Mouse (Mus musculus): ENCODE measurements at regions not wholly inside any gene's neighbourhood (a gene's known extent, or its start where the extent isn't known, plus 50 kb on each side); places are given as distances from the start of the nearest gene placed in this dataset.
A peak's percentile ranks its signal among the peaks of the same experiment; 100 is the strongest.

DNA sequence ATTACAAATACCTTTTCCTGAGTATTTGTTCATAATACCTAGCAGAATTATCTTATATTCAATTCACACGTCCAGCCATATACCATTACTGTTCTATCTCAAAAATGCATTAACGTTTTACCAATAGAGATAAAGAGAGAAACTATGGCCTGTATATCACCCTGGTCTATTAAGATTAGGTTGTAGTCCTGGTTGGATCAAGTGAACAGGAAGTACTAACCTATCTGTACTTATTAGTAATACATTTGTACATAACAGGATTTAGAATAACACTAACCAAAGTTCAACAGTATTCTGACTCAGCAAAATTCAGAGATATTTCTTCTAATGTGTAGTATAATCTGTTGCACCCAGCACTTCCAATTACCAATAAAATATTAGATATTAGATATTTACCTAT, 1208.9 kb downstream of the Brinp3 start:
- ATAC-seq (no peak), DNase-seq (no peak)
- 85% methylated on average over 2 of the region's 2 CpGs for WGBS
- TF ChIP-seq CTCF (IDR thresholded peaks at IDR 0.05; ENCODE audit: low read depth): no peak
- no peak overlapping the region for H3K9ac ChIP-seq
- H3K27me3 ChIP-seq (ENCODE audit: insufficient read depth, low read length): no peaks in the 10 kb centered on the region
- no peaks in the 10 kb centered on the region for H3K4me1 ChIP-seq (ENCODE audit: insufficient read depth)
- H3K9me3 ChIP-seq (ENCODE audit: low read length): no peaks in the 10 kb centered on the region
- H3K4me3 ChIP-seq (ENCODE audit: low read depth, low read length): no peak overlapping the region
- H3K27ac ChIP-seq (ENCODE audit: low read depth, low read length): no peak overlapping the region
- no peaks in the 10 kb centered on the region for H3K36me3 ChIP-seq (ENCODE audit: insufficient read depth)
- no peak overlapping the region for H3K4me2 ChIP-seq (ENCODE audit: low read depth)

DNA sequence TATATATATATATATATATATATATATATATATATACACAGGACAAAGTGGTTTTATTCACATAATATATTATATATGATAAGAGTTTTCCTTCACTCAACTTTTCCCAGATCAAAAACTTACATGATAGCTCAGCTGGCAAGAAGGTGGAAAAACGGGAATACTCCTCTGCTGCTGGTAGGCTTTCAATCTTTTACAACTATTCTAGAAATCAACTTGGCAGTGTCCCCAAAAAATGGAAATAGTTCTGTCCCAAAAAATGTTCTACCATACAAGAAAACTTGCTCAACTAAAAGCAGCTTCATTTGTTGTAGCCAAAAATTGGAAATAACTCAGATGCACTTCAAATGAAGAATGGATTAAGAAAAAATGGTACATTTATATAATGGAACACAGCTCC, 1235.4 kb downstream of the Brinp3 start:
- Histone ChIP-seq H3K27me3 (ENCODE audit: insufficient read depth, low read length) (no peaks in the 10 kb centered on the region), H3K4me1 (ENCODE audit: insufficient read depth) (no peaks in the 10 kb centered on the region), H3K27ac (ENCODE audit: low read depth, low read length) (no peak overlapping the region), H3K4me3 (ENCODE audit: low read depth, low read length) (no peak overlapping the region), H3K36me3 (ENCODE audit: insufficient read depth) (no peaks in the 10 kb centered on the region), H3K4me2 (ENCODE audit: low read depth) (no peak overlapping the region), H3K9me3 (ENCODE audit: low read length) (no peaks in the 10 kb centered on the region), H3K9ac (no peak overlapping the region)
- no peak for DNase-seq
- WGBS: 79% methylated on average over 1 of the region's 1 CpGs
- no peak for ATAC-seq
- no peak for TF ChIP-seq CTCF (IDR thresholded peaks at IDR 0.05; ENCODE audit: low read depth)

- ATAC-seq (peak; percentile 72), DNase-seq (peak; percentile 24)
- no peak overlapping the region for H3K4me3 ChIP-seq (ENCODE audit: low read depth, low read length)
- H3K9ac ChIP-seq: no peak overlapping the region
- H3K36me3 ChIP-seq (ENCODE audit: insufficient read depth): no peaks in the 10 kb centered on the region
- no peak overlapping the region for H3K27ac ChIP-seq (ENCODE audit: low read depth, low read length)
- no peaks in the 10 kb centered on the region for H3K27me3 ChIP-seq (ENCODE audit: insufficient read depth, low read length)
- no peaks in the 10 kb centered on the region for H3K9me3 ChIP-seq (ENCODE audit: low read length)
- TF ChIP-seq CTCF (IDR thresholded peaks at IDR 0.05; ENCODE audit: low read depth): no peak
- WGBS: 44% methylated on average over 3 of the region's 3 CpGs
- H3K4me1 ChIP-seq (ENCODE audit: insufficient read depth): no peaks in the 10 kb centered on the region
- H3K4me2 ChIP-seq (ENCODE audit: low read depth): no peak overlapping the region
These were observed 1271.5 kb downstream of the Brinp3 start for GRCm38 (mm10) chr1:147766094-147766493.

DNA sequence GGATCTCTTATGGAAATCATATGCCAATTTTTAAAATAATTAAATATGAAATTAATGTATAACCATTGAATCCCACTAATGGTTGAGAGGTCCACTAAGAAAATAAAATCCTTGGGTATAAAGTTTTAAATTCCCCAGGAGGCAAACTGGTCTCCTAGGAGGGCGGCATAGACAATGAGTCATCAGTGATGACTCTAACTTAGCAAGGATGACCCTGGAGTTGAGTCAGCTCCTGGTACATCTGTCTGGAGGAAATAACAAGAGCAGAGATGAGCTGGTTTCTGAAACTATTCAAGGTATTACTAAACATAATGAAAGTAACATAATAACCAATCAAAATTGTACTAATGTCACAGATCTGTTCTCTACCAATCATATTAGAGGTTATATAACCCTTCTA, 1308.2 kb downstream of the Brinp3 start:
- DNase-seq (no peak), ATAC-seq (no peak)
- Histone ChIP-seq H3K4me2 (ENCODE audit: low read depth) (no peak overlapping the region), H3K27ac (ENCODE audit: low read depth, low read length) (no peak overlapping the region), H3K9ac (no peak overlapping the region), H3K36me3 (ENCODE audit: insufficient read depth) (no peaks in the 10 kb centered on the region), H3K4me1 (ENCODE audit: insufficient read depth) (no peaks in the 10 kb centered on the region), H3K4me3 (ENCODE audit: low read depth, low read length) (no peak overlapping the region), H3K27me3 (ENCODE audit: insufficient read depth, low read length) (no peaks in the 10 kb centered on the region), H3K9me3 (ENCODE audit: low read length) (no peaks in the 10 kb centered on the region)
- 82% methylated on average over 1 of the region's 1 CpGs for WGBS
- TF ChIP-seq CTCF (IDR thresholded peaks at IDR 0.05; ENCODE audit: low read depth): no peak
